Mouse (Mus musculus) layer of hippocampus, postnatal 14 days (tissue): ENCODE measurements around the gene Hk1. TPM values are rescaled to one million over a fixed set of nuclear protein-coding genes. Genes with fewer than 3 reads are reported as not detected.

Experiments used
- DNase-seq, 2 experiments: peaks; one replicate each; pipeline ENCODE4 v3.0.0; 2021 to 2022; ENCODE audit warnings: low spot score in 2 of 2, mixed read lengths in 1 of 2
- total RNA-seq, 2 experiments: library from RNA; stranded (reverse); gene quantifications; 2 replicates each; pipeline ENCODE4 v1.2.3; 2021

The Hk1 gene
- total RNA-seq, 2 experiments from 2014 or later, result 307 to 312 TPM

DNA sequence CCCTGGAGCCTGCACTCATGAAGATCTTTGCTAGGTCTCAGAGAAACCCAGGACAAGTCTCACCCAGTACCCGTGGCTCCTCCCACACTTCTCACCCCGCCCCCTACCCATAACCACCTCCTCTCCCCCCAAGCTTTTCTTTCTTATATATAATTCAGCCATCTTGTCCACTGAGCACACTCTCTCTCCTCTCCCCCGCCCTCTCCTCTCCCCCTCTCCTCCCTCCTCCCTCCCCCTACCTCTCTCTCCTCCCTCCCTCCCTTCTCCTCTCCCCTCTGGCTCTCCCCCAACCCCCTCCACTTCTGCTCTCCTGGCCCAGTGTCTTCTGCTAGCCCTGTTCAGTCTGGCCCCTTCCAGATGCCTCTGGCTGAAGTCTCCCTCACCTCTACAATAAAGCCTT is 100.6 kb downstream of the Hk1 start:
- DNase-seq, result no peak

DNA sequence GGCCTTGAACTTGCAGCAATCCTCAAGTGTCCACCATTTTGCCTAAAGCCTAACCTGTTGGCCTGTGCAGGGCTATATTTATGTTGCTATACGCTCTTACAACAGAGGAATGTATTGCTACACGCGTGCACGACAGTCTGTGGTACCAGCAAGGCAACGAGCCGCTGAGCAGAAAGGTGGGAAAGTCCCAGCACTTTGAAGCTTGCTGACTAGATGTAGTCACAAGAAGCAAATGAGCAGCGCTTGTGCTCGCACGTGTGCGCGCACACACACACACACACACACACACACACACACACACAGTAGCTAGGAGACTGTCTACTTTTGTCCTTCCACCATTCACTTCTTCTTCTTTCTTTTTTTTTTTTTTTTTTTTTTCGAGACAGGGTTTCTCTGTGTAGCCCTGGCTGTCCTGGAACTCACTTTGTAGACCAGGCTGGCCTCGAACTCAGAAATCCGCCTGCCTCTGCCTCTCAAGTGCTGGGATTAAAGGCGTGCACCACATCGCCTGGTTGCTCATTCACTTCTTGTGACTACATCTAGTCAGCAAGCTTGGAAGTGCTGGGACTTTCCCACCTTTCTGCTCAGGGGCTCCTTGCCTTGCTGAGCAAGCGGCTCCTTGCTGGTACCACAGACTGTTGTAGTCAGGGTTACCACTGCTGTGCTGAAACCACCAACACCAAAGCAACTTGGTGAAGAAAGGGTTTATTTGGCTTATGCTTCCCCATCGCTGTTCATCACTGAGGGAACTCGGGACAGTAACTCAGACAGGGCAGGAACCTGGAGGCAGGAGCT is 102.0 kb downstream of the Hk1 start:
- no peak for DNase-seq

DNA sequence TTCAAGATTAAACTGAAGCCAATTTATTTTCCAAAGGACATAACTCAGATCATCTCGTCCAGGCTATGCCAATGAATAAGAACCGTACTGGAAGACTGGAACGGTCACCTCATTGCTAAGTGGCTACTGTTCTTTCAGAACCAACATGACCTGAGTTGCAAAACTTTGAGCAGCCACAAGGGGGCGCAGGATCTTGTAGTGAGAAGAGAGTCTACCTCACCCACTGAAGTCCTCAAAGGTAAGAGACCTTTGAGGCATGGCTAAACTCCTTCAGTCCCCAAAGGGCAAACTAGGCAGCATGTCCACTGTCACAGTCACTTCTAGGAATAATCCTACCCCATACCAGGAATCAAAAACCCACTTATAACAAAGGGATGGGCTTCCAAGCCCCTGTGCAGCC is 104.5 kb downstream of the Hk1 start:
- DNase-seq, result peak; percentile 72 to 83

DNA sequence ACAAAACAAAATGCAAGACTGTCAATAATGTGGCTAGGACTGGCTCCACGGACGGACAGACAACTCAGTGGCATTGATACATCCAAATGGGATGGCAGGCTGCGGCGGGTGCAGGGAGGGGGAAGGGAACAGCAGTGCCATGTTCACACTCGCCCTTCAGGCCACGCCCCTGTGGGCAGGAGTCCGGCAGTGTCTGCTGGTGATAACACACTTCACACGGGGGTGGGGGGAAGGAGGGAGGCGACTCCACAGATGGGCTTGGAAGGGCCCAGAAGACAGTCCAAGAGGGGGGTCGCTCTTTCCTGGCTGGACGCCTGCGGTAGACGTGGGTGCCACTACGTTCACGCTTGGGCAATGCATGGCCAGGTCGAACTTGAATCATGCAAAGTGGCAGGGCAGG is 110.4 kb downstream of the Hk1 start:
- no peak for DNase-seq

DNA sequence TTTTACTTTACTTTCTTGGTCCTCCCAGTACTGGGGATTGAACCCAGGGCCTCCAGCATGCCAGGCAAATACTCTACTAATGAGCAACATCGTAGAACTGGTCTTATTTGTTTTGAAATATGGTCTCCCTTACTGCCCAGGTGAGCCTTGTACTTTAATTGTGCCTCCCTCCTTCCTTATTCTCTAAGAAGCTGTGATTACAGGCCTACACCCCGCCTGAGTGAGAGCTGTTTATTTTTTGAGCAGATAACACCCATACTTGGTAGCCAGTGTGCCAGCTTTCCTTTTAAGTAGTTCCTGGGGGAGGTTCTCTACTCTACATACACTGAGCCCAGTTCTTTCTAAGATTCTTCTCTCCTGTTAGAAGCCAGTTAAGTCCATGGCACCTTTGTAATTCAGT is 115.4 kb downstream of the Hk1 start:
- no peak for DNase-seq

DNA sequence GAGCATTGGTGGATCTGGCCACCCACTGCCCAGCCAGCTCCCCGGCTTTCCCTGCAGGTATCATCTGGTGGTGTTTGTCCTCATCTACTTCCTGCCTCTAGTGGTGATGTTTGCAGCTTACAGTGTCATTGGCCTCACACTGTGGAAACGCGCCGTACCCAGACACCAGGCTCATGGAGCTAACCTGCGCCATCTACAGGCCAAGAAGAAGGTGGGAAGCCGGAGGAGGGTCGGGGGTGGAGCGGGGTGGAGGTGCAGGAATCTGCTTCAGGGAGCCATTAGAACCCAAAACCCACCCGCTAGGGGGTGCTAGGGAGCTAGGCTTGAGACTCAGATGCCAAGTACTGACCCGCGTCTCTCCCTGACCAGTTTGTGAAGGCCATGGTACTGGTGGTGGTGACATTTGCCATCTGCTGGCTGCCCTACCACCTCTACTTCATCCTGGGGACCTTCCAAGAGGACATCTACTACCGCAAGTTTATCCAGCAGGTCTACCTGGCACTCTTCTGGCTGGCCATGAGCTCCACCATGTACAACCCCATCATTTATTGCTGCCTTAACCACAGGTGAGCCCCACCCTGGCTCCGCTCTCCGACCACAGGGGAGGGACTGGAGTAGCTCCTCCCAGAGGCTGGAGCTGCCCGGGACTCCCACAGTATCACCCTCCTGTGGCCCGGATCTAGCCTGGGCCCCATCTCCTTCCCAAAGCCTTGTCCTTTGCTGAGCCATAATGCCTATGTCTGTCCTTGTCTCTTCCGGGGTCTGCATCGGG is 118.4 kb downstream of the Hk1 start:
- DNase-seq, result peak; percentile 26 to 69

DNA sequence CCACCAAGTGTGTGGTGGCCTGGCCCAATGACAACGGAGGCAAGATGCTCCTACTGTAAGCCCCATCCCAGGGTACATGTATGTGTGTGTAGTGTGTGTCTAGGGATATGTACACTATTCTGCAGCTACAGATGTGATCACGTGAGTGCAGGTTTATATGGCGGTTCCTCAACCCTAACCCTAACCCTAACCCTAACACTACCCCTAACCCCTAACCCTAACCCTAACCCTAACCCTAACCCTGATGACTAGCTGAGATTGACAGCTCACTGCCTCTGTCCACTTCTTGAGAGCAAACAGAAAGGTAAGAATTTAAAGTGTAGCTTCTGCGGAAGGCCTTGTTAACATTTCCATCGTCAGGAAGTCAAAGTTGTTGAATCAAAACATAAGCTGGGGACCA is 121.4 kb downstream of the Hk1 start:
- DNase-seq, result no peak

DNA sequence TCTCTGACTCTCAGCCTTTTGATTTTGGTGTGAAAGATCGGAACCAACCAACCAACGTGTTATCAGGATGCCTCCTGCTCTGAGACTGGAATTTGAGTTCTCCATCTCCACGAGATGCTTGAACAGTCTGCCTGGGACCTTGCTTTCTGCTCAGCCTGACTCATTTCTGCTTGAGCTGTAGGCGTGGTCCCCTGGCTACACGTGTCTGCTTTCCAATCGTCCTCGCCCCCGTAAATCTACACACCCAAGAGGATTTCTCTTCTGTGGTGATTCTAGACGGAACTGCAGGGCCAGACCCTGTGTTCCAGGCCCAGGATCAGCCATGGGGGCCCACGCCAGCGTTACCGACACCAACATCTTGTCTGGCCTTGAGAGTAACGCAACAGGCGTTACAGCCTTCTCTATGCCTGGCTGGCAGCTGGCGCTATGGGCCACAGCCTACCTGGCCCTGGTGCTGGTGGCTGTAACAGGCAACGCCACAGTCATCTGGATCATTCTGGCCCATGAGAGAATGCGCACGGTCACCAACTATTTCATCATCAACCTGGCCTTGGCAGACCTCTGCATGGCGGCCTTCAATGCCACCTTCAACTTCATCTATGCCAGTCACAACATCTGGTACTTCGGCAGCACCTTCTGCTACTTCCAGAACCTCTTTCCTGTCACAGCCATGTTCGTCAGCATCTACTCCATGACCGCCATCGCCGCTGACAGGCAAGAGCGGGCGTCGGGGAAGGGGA is 127.0 kb downstream of the Hk1 start:
- no peak for DNase-seq

DNA sequence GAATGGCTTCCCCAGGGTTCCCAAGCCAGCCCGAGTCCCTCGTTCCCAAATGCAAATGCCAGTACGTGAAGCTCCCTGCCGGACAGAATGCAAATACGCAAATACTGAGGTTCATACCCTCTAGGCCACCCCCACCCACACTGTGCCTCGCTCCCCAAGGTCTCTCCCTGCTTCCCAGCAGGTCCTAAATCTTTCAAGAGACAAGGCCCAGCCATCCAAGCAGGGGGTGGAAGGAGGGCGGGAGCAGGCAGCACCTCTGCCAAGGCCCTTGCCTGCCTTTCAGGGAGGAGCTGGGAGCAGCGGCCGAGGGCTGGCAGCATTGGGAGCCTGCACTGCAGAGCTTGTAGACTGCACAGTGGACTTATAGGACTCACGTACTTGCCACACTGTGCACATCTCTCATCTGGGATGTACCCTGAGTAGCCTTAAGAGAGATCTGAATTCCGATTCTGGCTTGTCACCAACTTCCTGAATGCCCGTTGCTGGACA is 127.7 kb downstream of the Hk1 start, which contains the start of gene Tacr2:
Tacr2 (plus strand) TSS at position 439 of the 489 bp plus-strand sequence.
- no peak for DNase-seq

DNA sequence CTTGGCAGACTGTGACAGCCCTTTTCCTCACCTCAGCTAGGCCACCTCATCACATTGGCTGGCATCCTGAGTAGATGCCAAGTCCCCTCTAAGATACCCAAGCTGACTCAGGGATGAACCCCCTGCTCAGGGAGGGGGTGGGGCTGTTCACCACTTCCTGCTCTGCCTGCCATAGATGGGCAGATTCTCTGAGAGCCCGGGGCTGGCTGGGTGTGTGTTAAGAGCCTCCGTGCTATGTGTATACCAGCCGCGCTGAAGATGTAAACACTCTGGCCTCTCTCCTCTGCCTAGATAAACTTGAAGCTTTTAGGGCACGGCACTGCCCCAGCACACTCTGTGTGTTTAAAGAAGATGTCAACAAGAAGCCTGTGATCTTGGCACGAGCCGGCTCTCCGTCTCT is 131.9 kb downstream of the Hk1 start:
- no peak for DNase-seq

DNA sequence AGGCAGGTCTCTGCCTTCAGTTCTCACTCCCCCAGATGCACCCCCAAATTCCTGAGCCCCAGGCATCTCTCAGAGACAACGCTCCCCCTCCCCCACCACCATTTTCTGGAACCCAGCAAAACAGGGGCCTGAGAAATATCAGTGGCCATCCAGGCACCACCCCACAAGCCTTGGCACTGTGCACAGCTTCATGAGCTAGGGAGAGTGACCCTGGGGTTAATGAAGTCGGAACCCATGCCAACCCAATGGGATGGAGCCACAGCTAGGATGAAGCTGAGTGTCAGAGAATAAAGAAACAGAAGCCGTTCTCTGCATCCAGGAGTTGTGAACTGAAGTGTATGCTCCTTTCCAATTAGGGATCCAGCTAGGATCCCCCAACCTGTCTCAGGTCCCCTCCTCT is 132.6 kb downstream of the Hk1 start:
- DNase-seq, result no peak

DNA sequence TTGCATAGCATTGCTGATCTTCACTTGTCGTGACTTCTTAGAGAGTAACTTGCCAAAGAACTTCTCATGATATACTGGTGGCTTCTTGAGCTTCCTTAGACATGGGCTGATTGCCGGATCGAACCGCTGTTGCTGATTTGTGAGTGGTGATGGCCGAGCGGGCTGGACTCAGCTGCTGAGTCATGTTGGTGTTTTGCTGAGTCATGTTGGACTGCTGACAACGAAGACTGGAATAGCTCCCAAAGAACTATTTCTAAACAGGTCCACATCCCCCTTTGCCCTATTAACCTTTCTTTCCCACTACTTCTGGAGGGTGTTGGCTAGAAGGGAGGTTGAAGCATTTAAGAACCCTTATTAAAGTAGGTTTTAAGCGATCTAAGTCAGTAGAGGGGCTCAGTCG is 135.6 kb downstream of the Hk1 start:
- no peak for DNase-seq

DNA sequence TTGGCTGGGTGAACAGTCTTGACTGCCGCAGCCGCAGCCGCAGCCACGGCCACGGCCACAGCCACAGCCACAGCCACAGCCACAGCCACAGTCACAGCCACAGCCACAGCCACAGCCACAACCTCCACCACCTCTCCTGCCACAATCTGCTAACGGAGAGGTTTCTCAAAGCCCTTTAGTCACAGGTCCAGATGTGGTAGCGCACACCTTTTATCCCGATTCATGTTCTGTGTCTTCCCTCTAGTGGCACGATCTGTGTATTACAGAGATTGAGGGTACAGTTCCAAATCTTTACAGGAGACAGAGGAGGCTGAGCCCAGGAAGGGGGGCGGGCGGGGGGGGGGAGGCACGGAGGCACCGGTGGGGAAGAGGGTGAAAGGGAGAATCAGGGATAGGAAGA is 136.8 kb downstream of the Hk1 start:
- DNase-seq, result peak in 1 of 2 experiments; percentile 58

DNA sequence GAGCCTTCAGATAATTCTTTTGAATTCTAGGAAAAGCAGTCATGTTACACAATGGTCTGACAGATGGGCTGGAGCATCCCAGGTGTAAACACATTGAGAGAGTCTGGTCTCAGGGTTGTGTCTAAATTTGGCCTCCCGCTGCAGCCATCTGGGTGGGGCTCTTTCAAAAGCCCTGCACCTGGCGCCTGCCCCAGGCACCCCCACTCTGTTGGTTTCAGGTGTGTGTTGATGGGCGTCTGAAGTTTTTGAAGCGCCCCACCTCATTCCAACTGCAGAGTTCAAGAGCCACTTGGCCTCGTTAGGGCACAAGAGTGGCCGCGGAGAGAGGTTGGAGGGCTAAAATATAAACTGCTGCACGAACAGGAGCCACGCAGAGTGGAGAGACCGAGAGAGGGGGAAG is 137.3 kb downstream of the Hk1 start:
- DNase-seq, result no peak

DNA sequence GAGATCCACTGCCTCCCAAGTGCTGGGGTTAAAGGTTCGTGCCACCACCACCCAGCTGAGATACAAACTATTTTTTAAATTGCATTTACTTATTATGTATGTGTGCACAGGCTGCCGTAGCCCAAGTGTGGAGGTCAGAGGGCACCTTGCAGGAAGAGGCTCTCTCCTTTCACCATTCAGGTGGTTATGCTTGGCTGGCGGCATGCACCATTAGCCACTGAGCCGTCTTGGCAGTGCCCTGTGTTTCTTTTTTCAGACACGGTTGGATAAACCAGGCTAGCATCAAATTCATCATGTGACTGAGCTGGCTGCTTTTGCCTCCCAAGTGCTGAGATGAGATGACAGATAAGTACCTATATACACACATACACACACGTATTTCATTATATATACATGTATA is 140.4 kb downstream of the Hk1 start:
- no peak for DNase-seq

DNA sequence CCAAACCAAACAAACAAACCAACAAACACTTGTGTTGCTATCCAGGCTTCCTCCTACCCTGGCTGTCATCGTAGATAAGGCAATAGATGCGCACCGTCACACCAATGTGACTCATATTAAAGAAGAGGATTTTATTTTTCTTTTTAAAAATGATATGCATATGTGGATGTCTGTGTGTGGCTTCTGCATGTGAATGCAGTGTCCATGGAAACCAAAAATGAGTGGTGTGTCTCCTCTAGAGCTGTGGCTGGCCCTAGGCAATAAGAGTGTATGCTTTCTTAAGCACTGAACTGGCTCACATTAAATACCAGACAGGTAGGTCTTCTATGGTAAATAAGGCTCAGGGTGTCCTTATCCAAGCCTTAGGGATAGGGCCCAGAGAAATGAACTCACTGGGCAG is 141.0 kb downstream of the Hk1 start:
- DNase-seq, result no peak

DNA sequence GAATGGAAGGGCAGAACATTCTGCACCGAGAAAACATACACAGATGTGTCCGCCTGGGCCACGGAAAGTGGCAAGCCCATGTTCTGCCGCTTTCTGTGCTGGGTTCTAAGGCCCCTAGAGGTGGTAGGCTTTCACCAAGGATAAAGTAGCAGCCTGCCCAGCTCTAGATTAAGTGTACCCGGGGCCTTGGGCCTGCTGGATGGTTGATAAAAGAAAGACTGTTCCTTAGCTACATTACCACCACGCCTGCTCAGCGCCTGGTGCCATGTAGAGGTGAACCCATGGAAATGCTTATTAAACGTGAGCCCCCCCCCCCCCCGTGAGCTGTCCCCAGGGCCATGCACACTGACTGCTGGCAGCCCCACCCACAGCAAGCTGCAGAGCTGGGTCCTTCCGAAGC is 142.5 kb downstream of the Hk1 start:
- DNase-seq, result no peak

DNA sequence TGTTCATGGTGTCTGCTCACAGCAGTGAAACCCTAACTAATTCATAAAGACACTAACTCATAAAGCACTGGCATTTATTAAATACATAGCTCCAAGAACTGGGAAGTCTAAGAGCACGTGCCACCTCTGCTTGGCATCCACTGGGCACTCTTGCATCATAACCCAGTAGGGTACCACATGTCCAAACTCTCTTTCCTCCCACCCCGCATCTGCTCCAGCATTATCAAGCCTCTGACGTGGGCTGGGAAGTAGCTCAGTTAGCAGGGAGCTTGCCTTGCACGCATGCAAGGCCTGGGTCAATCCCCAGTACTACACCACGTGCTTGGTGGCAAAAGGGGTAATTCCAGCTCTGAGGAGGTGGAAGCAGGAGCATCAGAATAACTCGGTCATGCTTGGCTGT is 143.5 kb downstream of the Hk1 start:
- no peak for DNase-seq

DNA sequence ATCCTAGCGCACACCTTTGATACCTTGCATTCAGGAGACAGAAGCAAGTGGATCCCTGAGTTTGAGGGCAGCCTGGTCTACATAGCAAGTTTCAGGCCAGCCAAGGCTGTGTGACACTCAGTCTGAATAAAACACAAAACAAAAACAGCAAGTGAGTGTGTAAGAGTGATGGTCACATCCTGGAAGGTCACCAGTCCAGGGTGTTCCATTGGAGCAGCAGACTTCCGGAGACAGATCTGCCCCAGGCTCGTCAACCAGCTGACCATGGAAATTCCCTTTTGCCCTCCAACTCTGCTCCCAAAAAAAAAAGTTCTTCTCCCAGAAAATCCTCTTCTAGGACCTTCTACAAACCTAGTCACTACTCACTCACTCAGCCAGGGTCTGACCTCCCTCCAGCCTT is 147.9 kb downstream of the Hk1 start:
- DNase-seq, result no peak

DNA sequence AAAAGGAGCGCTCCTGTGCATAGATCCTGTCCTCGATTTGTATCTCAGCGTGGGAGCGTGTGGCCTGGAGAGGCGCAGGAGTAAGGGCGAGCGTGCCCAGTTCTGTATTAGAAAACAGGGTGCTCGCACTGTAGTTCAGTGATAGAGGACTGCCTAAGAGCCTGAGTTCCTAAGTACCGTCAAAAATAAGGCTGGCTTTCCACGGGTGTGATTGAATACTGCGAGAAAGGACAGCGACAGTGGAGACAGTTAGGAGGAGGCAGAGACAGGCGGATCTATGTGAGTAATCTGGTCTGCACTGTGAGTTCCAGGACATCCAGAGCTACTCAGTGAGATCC is 148.3 kb downstream of the Hk1 start:
- DNase-seq, result no peak

DNA sequence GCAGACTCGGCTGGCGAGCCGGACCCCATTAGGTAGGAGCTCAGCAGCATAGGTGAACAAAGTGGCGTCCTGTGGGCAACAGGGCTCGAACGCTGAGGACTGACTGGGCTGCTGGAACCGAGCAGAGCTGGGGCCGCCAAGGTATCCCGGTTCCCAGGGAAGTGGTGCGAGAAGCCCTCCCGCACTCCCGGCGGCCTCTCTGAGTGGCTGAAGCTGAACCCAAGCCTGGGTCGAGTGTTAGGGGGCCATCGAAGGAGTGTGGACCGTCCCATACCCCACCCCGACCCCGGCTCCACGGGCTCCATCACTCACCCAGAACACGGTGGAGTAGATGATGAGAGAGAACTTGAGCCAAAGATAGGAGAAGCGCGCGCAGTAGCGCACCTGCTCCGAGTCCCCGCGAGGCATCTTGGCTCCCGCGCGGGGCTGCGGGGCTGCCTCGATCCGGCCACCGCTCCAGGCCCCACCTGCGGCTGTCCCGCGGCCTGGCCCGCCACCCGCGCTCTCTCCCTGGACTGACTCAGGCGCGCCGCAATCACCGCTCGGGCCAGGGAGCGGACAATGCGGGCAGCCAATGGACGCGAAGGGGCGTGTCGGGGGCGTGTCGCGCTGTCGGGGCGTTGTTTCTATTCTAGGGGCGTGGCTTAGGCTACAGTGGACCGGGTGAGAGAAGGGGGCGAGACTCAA is 148.9 kb downstream of the Hk1 start, which contains the start of gene Tspan15:
Tspan15 (minus strand) TSS at position 544 of the 687 bp plus-strand sequence.
- DNase-seq, result peak; percentile 83 to 88
